Mouse (Mus musculus) erythroid progenitor cell, adult 5-6 weeks (primary cell): Measurements from ENCODE around the gene Olfr680-ps1. TPM values are rescaled to one million over a fixed set of nuclear protein-coding genes. Genes with fewer than 3 reads are reported as not detected.
"Not testable (repeated sequence)": the region's sequence is repeated elsewhere in the genome, so short reads cannot be mapped to it uniquely, and the experiment has no call there.

ENCODE experiments used
- ATAC-seq: replicated peaks from 2 replicates; pipeline ENCODE4 v1.8.0; 2016; ENCODE audit warnings: moderate number of reproducible peaks, mild to moderate bottlenecking, moderate TSS enrichment, inconsistent platforms; ENCODE audit not compliant: poor library complexity, low FRiP score, severe bottlenecking
- total RNA-seq, 2 experiments: library from RNA; stranded (forward) in 1 of 2; stranded (reverse) in 1 of 2; fragments of 150-400 nt in 1 of 2; fragments of 186-747, 209-891 nt in 1 of 2; gene quantifications; 2 replicates each; pipeline versions ENCODE4 v1.2.3 to v1.2.4; 2015 to 2017; ENCODE audit warnings: low replicate concordance in 2 of 2

Olfr680-ps1 gene
- total RNA-seq (2015; ENCODE audit: low replicate concordance) (not detected in 2 replicates), total RNA-seq (2017; ENCODE audit: low replicate concordance) (not detected in 2 replicates)

- ATAC-seq, result not testable (repeated sequence)
Measured at GRCm38 (mm10) chr7:105092717-105093116, at the start of gene Olfr680-ps1. Gene Olfr680-ps1 (minus strand): TSS chr7:105092817.

- ATAC-seq, result no peak
Measured at GRCm38 (mm10) chr7:105141275-105141674, 48.7 kb upstream of the Olfr680-ps1 start.

- no peak for ATAC-seq
Measured at GRCm38 (mm10) chr7:105116536-105116935, 23.9 kb upstream of the Olfr680-ps1 start, which contains the start of gene Olfr681. Gene Olfr681 (plus strand): TSS chr7:105116836.

GRCm38 (mm10) chr7:105080905-105081304 lies 11.7 kb downstream of the Olfr680-ps1 start, which contains the start of gene Olfr679:
Gene Olfr679 (plus strand): TSS chr7:105081205.
- no peak for ATAC-seq

- no peak for ATAC-seq
Measured at GRCm38 (mm10) chr7:105064175-105064574, 28.4 kb downstream of the Olfr680-ps1 start, which contains the start of gene Olfr678. Gene Olfr678 (plus strand): TSS chr7:105064475.

GRCm38 (mm10) chr7:105058951-105059350 lies 33.7 kb downstream of the Olfr680-ps1 start:
- no peak for ATAC-seq

Other genes starting within 250 kb of the Olfr680-ps1 start
- gene Usp17la, start 235.8 kb downstream of the Olfr680-ps1 start, total RNA-seq (2015; ENCODE audit: low replicate concordance), result not detected in 2 replicates
- not detected in 2 replicates for gene Usp17la, start 235.8 kb downstream of the Olfr680-ps1 start, total RNA-seq (2017; ENCODE audit: low replicate concordance)
- gene Olfr665, start 214.8 kb downstream of the Olfr680-ps1 start, total RNA-seq (2015; ENCODE audit: low replicate concordance), result 2.1 TPM in 1 of 2 replicates, not detected in the other
- gene Olfr665, start 214.8 kb downstream of the Olfr680-ps1 start, total RNA-seq (2017; ENCODE audit: low replicate concordance), result not detected in 2 replicates
- not detected in 2 replicates for gene Olfr666, start 196.9 kb downstream of the Olfr680-ps1 start, total RNA-seq (2015; ENCODE audit: low replicate concordance)
- gene Olfr666, start 196.9 kb downstream of the Olfr680-ps1 start, total RNA-seq (2017; ENCODE audit: low replicate concordance), result not detected in 2 replicates
- not detected in 2 replicates for gene Olfr667, start 171.3 kb downstream of the Olfr680-ps1 start, total RNA-seq (2015; ENCODE audit: low replicate concordance)
- not detected in 2 replicates for gene Olfr667, start 171.3 kb downstream of the Olfr680-ps1 start, total RNA-seq (2017; ENCODE audit: low replicate concordance)
- gene Olfr668, start 164.8 kb downstream of the Olfr680-ps1 start, total RNA-seq (2015; ENCODE audit: low replicate concordance), result not detected in 2 replicates
- gene Olfr668, start 164.8 kb downstream of the Olfr680-ps1 start, total RNA-seq (2017; ENCODE audit: low replicate concordance), result not detected in 2 replicates
- gene Olfr669, start 158.6 kb downstream of the Olfr680-ps1 start, total RNA-seq (2015; ENCODE audit: low replicate concordance), result not detected in 2 replicates
- gene Olfr669, start 158.6 kb downstream of the Olfr680-ps1 start, total RNA-seq (2017; ENCODE audit: low replicate concordance), result not detected in 2 replicates
- not detected in 2 replicates for gene Olfr670, start 130.2 kb downstream of the Olfr680-ps1 start, total RNA-seq (2015; ENCODE audit: low replicate concordance)
- not detected in 2 replicates for gene Olfr670, start 130.2 kb downstream of the Olfr680-ps1 start, total RNA-seq (2017; ENCODE audit: low replicate concordance)
- not detected in 2 replicates for gene Olfr671, start 113.7 kb downstream of the Olfr680-ps1 start, total RNA-seq (2015; ENCODE audit: low replicate concordance)
- gene Olfr671, start 113.7 kb downstream of the Olfr680-ps1 start, total RNA-seq (2017; ENCODE audit: low replicate concordance), result not detected in 2 replicates
- gene Olfr672, start 90.8 kb downstream of the Olfr680-ps1 start, total RNA-seq (2015; ENCODE audit: low replicate concordance), result not detected in 2 replicates
- gene Olfr672, start 90.8 kb downstream of the Olfr680-ps1 start, total RNA-seq (2017; ENCODE audit: low replicate concordance), result not detected in 2 replicates
- gene Olfr675, start 64.4 kb downstream of the Olfr680-ps1 start, total RNA-seq (2015; ENCODE audit: low replicate concordance), result not detected in 2 replicates
- gene Olfr675, start 64.4 kb downstream of the Olfr680-ps1 start, total RNA-seq (2017; ENCODE audit: low replicate concordance), result not detected in 2 replicates
- gene Olfr676, start 60.1 kb downstream of the Olfr680-ps1 start, total RNA-seq (2015; ENCODE audit: low replicate concordance), result not detected in 2 replicates
- not detected in 2 replicates for gene Olfr676, start 60.1 kb downstream of the Olfr680-ps1 start, total RNA-seq (2017; ENCODE audit: low replicate concordance)
- not detected in 2 replicates for gene Olfr677, start 41.4 kb downstream of the Olfr680-ps1 start, total RNA-seq (2015; ENCODE audit: low replicate concordance)
- gene Olfr677, start 41.4 kb downstream of the Olfr680-ps1 start, total RNA-seq (2017; ENCODE audit: low replicate concordance), result not detected in 2 replicates
- not detected in 2 replicates for gene Olfr678, start 28.3 kb downstream of the Olfr680-ps1 start, total RNA-seq (2015; ENCODE audit: low replicate concordance)
- not detected in 2 replicates for gene Olfr678, start 28.3 kb downstream of the Olfr680-ps1 start, total RNA-seq (2017; ENCODE audit: low replicate concordance)
- gene Olfr679, start 11.6 kb downstream of the Olfr680-ps1 start, total RNA-seq (2015; ENCODE audit: low replicate concordance), result not detected in 2 replicates
- gene Olfr679, start 11.6 kb downstream of the Olfr680-ps1 start, total RNA-seq (2017; ENCODE audit: low replicate concordance), result not detected in 2 replicates
- not detected in 2 replicates for gene Olfr681, start 24.0 kb upstream of the Olfr680-ps1 start, total RNA-seq (2015; ENCODE audit: low replicate concordance)
- not detected in 2 replicates for gene Olfr681, start 24.0 kb upstream of the Olfr680-ps1 start, total RNA-seq (2017; ENCODE audit: low replicate concordance)
- gene Olfr683, start 54.2 kb upstream of the Olfr680-ps1 start, total RNA-seq (2015; ENCODE audit: low replicate concordance), result not detected in 2 replicates
- not detected in 2 replicates for gene Olfr683, start 54.2 kb upstream of the Olfr680-ps1 start, total RNA-seq (2017; ENCODE audit: low replicate concordance)
- gene Olfr684, start 70.8 kb upstream of the Olfr680-ps1 start, total RNA-seq (2015; ENCODE audit: low replicate concordance), result not detected in 2 replicates
- gene Olfr684, start 70.8 kb upstream of the Olfr680-ps1 start, total RNA-seq (2017; ENCODE audit: low replicate concordance), result not detected in 2 replicates
- not detected in 2 replicates for gene Olfr685, start 93.2 kb upstream of the Olfr680-ps1 start, total RNA-seq (2015; ENCODE audit: low replicate concordance)
- not detected in 2 replicates for gene Olfr685, start 93.2 kb upstream of the Olfr680-ps1 start, total RNA-seq (2017; ENCODE audit: low replicate concordance)
- not detected in 2 replicates for gene Olfr686, start 114.7 kb upstream of the Olfr680-ps1 start, total RNA-seq (2015; ENCODE audit: low replicate concordance)
- not detected in 2 replicates for gene Olfr686, start 114.7 kb upstream of the Olfr680-ps1 start, total RNA-seq (2017; ENCODE audit: low replicate concordance)
- not detected in 2 replicates for gene Olfr688, start 195.3 kb upstream of the Olfr680-ps1 start, total RNA-seq (2015; ENCODE audit: low replicate concordance)
- gene Olfr688, start 195.3 kb upstream of the Olfr680-ps1 start, total RNA-seq (2017; ENCODE audit: low replicate concordance), result not detected in 2 replicates
- not detected in 2 replicates for gene Olfr689, start 218.3 kb upstream of the Olfr680-ps1 start, total RNA-seq (2015; ENCODE audit: low replicate concordance)
- not detected in 2 replicates for gene Olfr689, start 218.3 kb upstream of the Olfr680-ps1 start, total RNA-seq (2017; ENCODE audit: low replicate concordance)
- gene Olfr690, start 241.3 kb upstream of the Olfr680-ps1 start, total RNA-seq (2015; ENCODE audit: low replicate concordance), result not detected in 2 replicates
- gene Olfr690, start 241.3 kb upstream of the Olfr680-ps1 start, total RNA-seq (2017; ENCODE audit: low replicate concordance), result not detected in 2 replicates
- not detected in 2 replicates for gene Olfr691, start 249.5 kb upstream of the Olfr680-ps1 start, total RNA-seq (2015; ENCODE audit: low replicate concordance)
- not detected in 2 replicates for gene Olfr691, start 249.5 kb upstream of the Olfr680-ps1 start, total RNA-seq (2017; ENCODE audit: low replicate concordance)